Mouse (Mus musculus): ENCODE measurements at regions not wholly inside any gene's neighbourhood (a gene's known extent, or its start where the extent isn't known, plus 50 kb on each side); places are given as distances from the start of the nearest gene placed in this dataset.

DNA sequence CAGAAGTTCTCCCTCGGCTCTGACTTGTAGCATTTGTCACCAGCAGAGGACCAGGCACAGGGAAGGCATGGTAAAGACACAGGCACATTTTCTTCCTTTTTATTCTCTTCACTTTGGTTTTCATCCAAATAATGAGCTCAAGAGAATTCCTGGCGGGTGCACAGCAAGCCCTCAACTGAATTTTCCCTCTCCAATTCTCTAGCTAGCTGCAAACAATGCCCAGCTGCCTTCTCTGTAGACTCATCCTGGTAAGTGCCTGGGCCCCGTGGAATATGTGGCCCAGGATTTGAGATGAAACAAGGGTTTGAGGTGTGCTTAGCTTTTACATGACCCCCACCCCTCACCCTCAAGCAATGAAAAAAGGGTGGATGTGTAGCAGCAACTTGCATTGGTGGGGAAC, 90.4 kb downstream of the Otol1 start:
- no peak for ATAC-seq (ENCODE audit: low FRiP score, low TSS enrichment)
- 72% methylated on average over 3 of the region's 3 CpGs for WGBS

DNA sequence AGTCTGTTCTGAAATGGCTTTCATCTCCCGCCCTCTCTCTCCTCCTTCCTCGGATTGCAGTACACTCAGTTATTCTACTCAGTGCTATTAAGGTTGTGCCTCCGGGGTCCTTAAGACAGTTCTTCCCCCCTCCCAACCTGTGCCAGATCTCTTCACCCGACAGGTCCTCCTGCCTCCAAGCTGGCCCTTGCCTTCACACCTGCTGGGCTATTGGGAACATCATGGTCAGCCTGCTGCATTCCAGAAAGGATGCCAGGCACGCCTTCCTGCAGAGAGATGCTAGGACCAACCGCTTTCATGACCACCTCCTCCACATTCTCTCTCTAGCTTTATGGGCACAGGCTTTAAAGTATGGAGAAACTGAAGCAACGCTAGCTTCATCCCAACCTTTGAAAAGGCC, 94.7 kb downstream of the Otol1 start:
- H3K9ac ChIP-seq (replicated peaks; ENCODE audit: low read length): no peak overlapping the region

More for the DNA sequence above, 90.4 kb downstream of the Otol1 start:
- no peak overlapping the region for H3K27ac ChIP-seq (ENCODE audit: low read length)
- no peak overlapping the region for H3K4me3 ChIP-seq (ENCODE audit: low read length)
- no peak overlapping the region for H3K9ac ChIP-seq (replicated peaks; ENCODE audit: low read length)
- 0 out of 2 replicates have a peak, but pooled peaks cover 1% of the 10 kb centered on the region for H3K4me1 ChIP-seq (ENCODE audit: insufficient read depth, low read length)
- no peaks in the 10 kb centered on the region for H3K9me3 ChIP-seq (ENCODE audit: low read length)
- no peaks in the 10 kb centered on the region for H3K27me3 ChIP-seq (ENCODE audit: insufficient read depth, low read length)
- H3K4me2 ChIP-seq (replicated peaks; ENCODE audit: low read depth, low read length): no peak overlapping the region
- H3K36me3 ChIP-seq (ENCODE audit: insufficient read depth, low read length): no peaks in the 10 kb centered on the region

DNA sequence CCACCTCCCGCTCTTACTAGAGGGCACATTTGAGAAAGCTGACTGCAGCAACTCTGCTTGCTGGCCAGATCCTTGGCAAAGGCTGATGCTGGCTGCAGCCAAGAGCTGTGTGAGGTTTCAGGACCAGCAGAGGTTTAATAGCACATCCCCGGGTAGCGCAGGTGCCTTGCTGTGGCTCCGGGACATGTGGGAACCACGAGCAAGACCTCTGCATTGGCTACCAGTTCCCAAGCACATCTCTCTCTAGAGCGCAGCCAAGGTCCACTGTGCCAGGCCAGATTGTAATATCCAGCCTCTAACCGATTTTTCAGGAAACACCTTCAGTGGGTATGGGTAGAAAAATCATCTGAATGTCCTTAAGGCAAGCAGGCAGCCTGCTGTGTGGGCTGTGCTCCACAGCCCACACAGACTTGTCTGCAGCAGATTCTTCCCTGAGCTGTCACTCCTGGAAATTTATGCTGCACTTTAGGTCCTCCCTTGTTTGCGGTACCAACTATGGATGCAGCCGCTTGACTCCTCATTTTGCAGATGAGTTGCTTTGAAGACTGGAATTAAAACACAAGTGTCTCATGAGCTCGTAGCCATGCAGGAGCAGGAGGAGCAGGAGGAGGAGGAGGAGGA, 95.3 kb downstream of the Otol1 start:
- peak; percentile 67 for ATAC-seq (ENCODE audit: low FRiP score, low TSS enrichment)
- Histone ChIP-seq H3K27me3 (ENCODE audit: insufficient read depth, low read length) (no peaks in the 10 kb centered on the region), H3K9me3 (ENCODE audit: low read length) (no peaks in the 10 kb centered on the region), H3K9ac (replicated peaks; ENCODE audit: low read length) (no peak overlapping the region), H3K4me1 (ENCODE audit: insufficient read depth, low read length) (peaks cover 8% of the 10 kb centered on the region; the same call in 1 of the 2 replicates), H3K27ac (ENCODE audit: low read length) (no peak overlapping the region), H3K4me2 (replicated peaks; ENCODE audit: low read depth, low read length) (peak overlapping the region; percentile 18; the same call in 1 of the 2 replicates), H3K36me3 (ENCODE audit: insufficient read depth, low read length) (no peaks in the 10 kb centered on the region), H3K4me3 (ENCODE audit: low read length) (no peak overlapping the region)
- 50% methylated on average over 10 of the region's 10 CpGs for WGBS

More for the DNA sequence above, 94.7 kb downstream of the Otol1 start:
- no peak overlapping the region for H3K4me2 ChIP-seq (replicated peaks; ENCODE audit: low read depth, low read length)
- peaks cover 8% of the 10 kb centered on the region; the same call in 1 of the 2 replicates for H3K4me1 ChIP-seq (ENCODE audit: insufficient read depth, low read length)
- no peaks in the 10 kb centered on the region for H3K9me3 ChIP-seq (ENCODE audit: low read length)
- WGBS: 47% methylated on average over 7 of the region's 7 CpGs
- no peak overlapping the region for H3K4me3 ChIP-seq (ENCODE audit: low read length)
- H3K36me3 ChIP-seq (ENCODE audit: insufficient read depth, low read length): no peaks in the 10 kb centered on the region
- no peak for ATAC-seq (ENCODE audit: low FRiP score, low TSS enrichment)
- H3K27ac ChIP-seq (ENCODE audit: low read length): no peak overlapping the region
- no peaks in the 10 kb centered on the region for H3K27me3 ChIP-seq (ENCODE audit: insufficient read depth, low read length)

DNA sequence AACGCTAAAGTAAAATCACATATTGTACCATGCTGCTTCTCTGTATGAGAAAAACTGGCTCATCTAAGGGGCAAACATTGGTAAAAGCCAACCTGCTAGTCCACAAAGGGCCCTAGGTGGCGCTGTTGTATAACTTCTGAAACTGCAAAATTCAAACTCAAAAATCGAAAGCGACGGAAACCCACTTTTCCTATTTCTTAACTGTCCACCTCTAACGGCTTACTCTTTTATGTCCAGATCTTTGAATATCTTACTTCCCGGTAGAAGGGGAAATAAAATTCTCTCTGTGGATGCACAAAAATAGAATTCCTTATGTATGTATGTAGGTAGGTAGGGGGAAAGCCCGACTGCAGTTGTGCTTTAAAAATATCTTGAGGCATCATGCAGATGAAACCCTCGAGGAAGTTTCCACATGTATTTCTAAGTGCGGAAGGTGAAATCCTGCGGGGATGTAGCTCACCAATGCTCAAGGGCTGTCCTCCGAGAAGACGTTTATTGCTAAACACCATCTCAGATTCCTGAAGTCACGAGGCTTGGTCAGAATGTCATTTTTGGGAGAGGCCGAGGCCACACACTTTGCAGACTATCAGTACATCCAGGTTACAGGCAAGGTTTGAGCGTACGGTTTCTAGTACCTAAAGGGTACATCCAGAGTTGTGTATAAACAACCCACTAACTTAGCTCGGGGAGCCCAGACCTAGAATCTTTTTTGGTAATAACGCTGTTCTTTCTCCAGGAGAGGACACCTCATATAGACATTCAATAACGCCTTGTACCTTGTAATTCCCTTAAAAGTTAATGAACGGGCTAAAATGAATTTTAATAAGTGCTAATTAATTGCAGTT, 96.8 kb downstream of the Otol1 start:
- WGBS: 4% methylated on average over 21 of the region's 21 CpGs
- ATAC-seq (ENCODE audit: low FRiP score, low TSS enrichment): peak; percentile 33; the same call in 1 of the 2 replicates
- 0 out of 2 replicates have a peak overlapping the region, but pooled peaks have one; percentile 6 for H3K27ac ChIP-seq (ENCODE audit: low read length)
- H3K9me3 ChIP-seq (ENCODE audit: low read length): no peaks in the 10 kb centered on the region
- peak overlapping the region; percentile 51 for H3K4me3 ChIP-seq (ENCODE audit: low read length)
- peak overlapping the region; percentile 79 for H3K4me2 ChIP-seq (replicated peaks; ENCODE audit: low read depth, low read length)
- H3K9ac ChIP-seq (replicated peaks; ENCODE audit: low read length): peak overlapping the region; percentile 69
- no peaks in the 10 kb centered on the region for H3K27me3 ChIP-seq (ENCODE audit: insufficient read depth, low read length)
- H3K4me1 ChIP-seq (ENCODE audit: insufficient read depth, low read length): peaks cover 8% of the 10 kb centered on the region; the same call in 1 of the 2 replicates
- no peaks in the 10 kb centered on the region for H3K36me3 ChIP-seq (ENCODE audit: insufficient read depth, low read length)

DNA sequence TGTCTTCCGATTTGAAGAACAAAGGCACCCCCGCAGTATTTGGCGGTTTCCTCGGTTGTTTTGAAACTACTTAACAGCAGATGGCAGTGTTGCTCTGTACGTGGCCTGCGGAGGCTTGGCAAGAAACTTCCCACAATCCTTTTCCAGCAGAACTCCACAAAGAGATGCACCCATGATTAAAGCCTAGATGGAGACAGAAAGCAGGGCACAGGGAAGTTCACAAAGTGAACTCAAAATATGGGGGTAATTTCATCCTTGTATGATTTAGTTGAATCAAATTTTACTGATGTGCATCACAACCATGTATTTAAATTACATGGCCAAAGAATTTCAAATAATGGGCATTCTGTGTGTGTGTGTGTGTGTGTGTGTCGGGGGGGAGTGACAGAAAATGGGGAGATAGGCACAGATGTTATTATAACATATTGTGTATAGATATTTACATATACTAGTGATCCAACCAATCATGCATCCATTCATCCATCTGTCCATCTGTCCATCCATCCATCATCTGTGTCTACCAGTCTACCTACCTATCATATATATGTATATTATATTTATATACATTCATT, 97.5 kb downstream of the Otol1 start:
- no peak overlapping the region for H3K27ac ChIP-seq (ENCODE audit: low read length)
- no peaks in the 10 kb centered on the region for H3K9me3 ChIP-seq (ENCODE audit: low read length)
- H3K4me2 ChIP-seq (replicated peaks; ENCODE audit: low read depth, low read length): peak overlapping the region; percentile 79
- no peaks in the 10 kb centered on the region for H3K27me3 ChIP-seq (ENCODE audit: insufficient read depth, low read length)
- peak; percentile 29; the same call in 1 of the 2 replicates for ATAC-seq (ENCODE audit: low FRiP score, low TSS enrichment)
- H3K9ac ChIP-seq (replicated peaks; ENCODE audit: low read length): peak overlapping the region; percentile 69
- peak overlapping the region; percentile 51 for H3K4me3 ChIP-seq (ENCODE audit: low read length)
- H3K4me1 ChIP-seq (ENCODE audit: insufficient read depth, low read length): peaks cover 8% of the 10 kb centered on the region; the same call in 1 of the 2 replicates
- H3K36me3 ChIP-seq (ENCODE audit: insufficient read depth, low read length): no peaks in the 10 kb centered on the region
- WGBS: 15% methylated on average over 7 of the region's 7 CpGs

DNA sequence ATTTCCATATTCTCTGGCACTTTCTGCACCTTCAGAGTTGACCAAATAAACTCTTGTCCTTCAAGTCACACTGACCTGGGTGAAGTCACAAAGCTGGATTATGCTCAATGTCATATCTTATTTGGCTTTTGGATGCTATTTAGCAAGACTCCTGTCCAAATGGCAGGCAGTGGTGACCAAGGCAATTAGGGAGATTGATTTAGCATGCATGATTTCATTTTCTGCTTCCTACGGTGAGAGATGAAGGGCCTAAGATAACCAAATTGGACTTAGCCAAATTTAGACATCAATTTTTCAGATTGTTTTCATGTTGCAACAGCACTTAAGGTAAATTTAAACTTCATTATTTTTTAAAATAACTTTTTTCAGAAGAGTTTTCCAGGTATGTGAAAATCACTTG, 98.1 kb downstream of the Otol1 start:
- no peak overlapping the region for H3K27ac ChIP-seq (ENCODE audit: low read length)
- no peaks in the 10 kb centered on the region for H3K9me3 ChIP-seq (ENCODE audit: low read length)
- no peak overlapping the region for H3K4me2 ChIP-seq (replicated peaks; ENCODE audit: low read depth, low read length)
- no peak overlapping the region for H3K4me3 ChIP-seq (ENCODE audit: low read length)
- no peaks in the 10 kb centered on the region for H3K36me3 ChIP-seq (ENCODE audit: insufficient read depth, low read length)
- ATAC-seq (ENCODE audit: low FRiP score, low TSS enrichment): no peak
- peaks cover 8% of the 10 kb centered on the region; the same call in 1 of the 2 replicates for H3K4me1 ChIP-seq (ENCODE audit: insufficient read depth, low read length)
- no peak overlapping the region for H3K9ac ChIP-seq (replicated peaks; ENCODE audit: low read length)
- WGBS: 51% methylated on average over 1 of the region's 1 CpGs
- no peaks in the 10 kb centered on the region for H3K27me3 ChIP-seq (ENCODE audit: insufficient read depth, low read length)

DNA sequence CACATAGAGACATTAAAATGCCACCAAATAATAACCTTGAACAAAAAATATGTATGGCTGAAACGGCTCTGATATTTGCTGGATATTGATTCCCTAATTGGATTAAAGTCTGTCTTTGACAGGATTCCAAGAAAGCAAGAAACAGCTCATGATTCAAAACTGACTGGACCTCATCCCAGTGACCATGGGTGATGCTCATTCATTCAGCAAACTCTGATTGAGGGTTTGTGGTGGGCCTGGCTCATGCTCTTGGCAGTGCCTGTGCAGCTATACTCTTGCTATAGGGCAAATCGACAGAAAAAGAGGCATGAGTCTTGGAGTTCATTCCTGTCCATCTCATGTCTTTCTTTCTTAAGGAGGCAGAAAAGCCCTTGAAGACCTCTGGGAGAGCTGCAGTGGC, 98.7 kb downstream of the Otol1 start:
- H3K9me3 ChIP-seq (ENCODE audit: low read length): no peaks in the 10 kb centered on the region
- no peak for ATAC-seq (ENCODE audit: low FRiP score, low TSS enrichment)
- H3K9ac ChIP-seq (replicated peaks; ENCODE audit: low read length): no peak overlapping the region
- H3K27ac ChIP-seq (ENCODE audit: low read length): no peak overlapping the region
- H3K4me3 ChIP-seq (ENCODE audit: low read length): no peak overlapping the region
- H3K36me3 ChIP-seq (ENCODE audit: insufficient read depth, low read length): no peaks in the 10 kb centered on the region
- peaks cover 8% of the 10 kb centered on the region; the same call in 1 of the 2 replicates for H3K4me1 ChIP-seq (ENCODE audit: insufficient read depth, low read length)
- H3K4me2 ChIP-seq (replicated peaks; ENCODE audit: low read depth, low read length): no peak overlapping the region
- H3K27me3 ChIP-seq (ENCODE audit: insufficient read depth, low read length): no peaks in the 10 kb centered on the region
- WGBS: 63% methylated on average over 2 of the region's 2 CpGs

DNA sequence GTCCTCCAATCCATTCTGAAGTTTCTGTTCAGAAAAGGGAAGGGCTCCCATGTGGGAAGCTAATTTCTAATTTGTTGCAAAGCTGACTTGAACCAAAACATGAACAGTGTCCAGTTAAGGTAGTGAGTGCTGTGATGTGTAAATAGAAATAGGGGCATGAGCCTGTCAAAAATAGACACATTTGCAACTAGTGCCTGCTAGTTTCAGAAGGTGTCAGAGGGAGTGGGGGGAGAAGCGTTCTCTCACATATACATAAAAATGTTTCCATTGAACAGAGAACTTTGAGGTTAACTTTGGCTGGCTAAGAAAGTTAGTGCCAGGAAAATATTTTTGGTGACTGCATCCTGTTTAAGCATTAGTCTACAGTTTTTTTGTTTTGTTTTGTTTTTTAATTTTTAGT, 118.8 kb downstream of the Otol1 start:
- ATAC-seq (ENCODE audit: low FRiP score, low TSS enrichment): no peak
- no peak overlapping the region for H3K27ac ChIP-seq (ENCODE audit: low read length)
- H3K9ac ChIP-seq (replicated peaks; ENCODE audit: low read length): no peak overlapping the region
- H3K4me3 ChIP-seq (ENCODE audit: low read length): no peak overlapping the region
- WGBS: 52% methylated on average over 1 of the region's 1 CpGs
- H3K9me3 ChIP-seq (ENCODE audit: low read length): no peaks in the 10 kb centered on the region
- no peak overlapping the region for H3K4me2 ChIP-seq (replicated peaks; ENCODE audit: low read depth, low read length)
- no peaks in the 10 kb centered on the region for H3K4me1 ChIP-seq (ENCODE audit: insufficient read depth, low read length)
- no peaks in the 10 kb centered on the region for H3K36me3 ChIP-seq (ENCODE audit: insufficient read depth, low read length)
- no peaks in the 10 kb centered on the region for H3K27me3 ChIP-seq (ENCODE audit: insufficient read depth, low read length)

DNA sequence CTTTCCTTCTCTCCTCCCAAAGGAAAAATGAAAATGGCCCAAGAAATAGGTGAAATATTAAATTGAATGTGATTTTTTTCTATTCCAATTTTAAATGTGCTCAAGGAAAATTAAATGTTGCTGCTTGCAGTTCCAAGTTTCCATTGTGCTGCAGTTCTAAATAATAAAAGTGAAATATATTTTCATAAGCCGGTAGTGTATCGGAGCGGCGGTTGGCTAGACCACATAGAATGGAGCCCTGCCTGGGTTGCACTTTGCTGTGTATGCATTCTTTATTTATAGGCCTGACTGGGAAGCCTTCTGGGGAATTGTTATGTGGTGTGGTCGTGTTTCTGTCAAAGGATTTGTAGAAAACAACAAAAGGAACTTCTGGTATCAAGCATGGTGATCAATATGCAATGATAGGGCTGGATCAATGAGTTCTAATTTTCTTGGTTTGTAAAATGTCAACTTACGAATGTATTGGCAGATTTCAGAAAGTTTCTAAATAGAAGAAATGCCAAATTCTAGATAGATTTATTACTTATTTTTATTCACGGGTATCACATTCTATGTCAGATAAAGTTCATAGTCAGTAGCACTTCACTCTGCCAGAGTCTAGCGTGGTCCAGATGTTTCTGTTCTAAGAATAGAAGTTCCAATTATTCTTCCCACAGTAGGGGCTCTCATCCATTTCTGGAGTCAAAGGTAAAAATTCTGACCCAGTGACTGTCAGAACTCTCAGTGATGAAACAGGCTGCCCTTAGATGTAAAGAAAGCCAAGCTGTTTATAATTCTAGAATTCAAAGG, 123.0 kb downstream of the Otol1 start:
- Histone ChIP-seq H3K4me1 (ENCODE audit: insufficient read depth, low read length) (no peaks in the 10 kb centered on the region), H3K4me2 (replicated peaks; ENCODE audit: low read depth, low read length) (no peak overlapping the region), H3K27me3 (ENCODE audit: insufficient read depth, low read length) (no peaks in the 10 kb centered on the region), H3K36me3 (ENCODE audit: insufficient read depth, low read length) (no peaks in the 10 kb centered on the region), H3K9ac (replicated peaks; ENCODE audit: low read length) (no peak overlapping the region), H3K27ac (ENCODE audit: low read length) (no peak overlapping the region), H3K4me3 (ENCODE audit: low read length) (no peak overlapping the region), H3K9me3 (ENCODE audit: low read length) (no peaks in the 10 kb centered on the region)
- no peak for ATAC-seq (ENCODE audit: low FRiP score, low TSS enrichment)
- WGBS: 64% methylated on average over 8 of the region's 8 CpGs
